Mouse (Mus musculus) gastrocnemius, postnatal 10 days (tissue): Measurements from ENCODE around the gene Ddx11. TPM values are rescaled to one million over a fixed set of nuclear protein-coding genes. Genes with fewer than 3 reads are reported as not detected.
"Not testable (repeated sequence)": the region's sequence is repeated elsewhere in the genome, so short reads cannot be mapped to it uniquely, and the experiment has no call there.

Experiments used
- DNase-seq: peaks from one replicate; pipeline ENCODE4 v3.0.0; 2021; ENCODE audit warnings: mixed read lengths
- total RNA-seq, 2 experiments: library from RNA; stranded (reverse); gene quantifications; 2 replicates each; pipeline ENCODE4 v1.2.3; 2021

The Ddx11 gene
- total RNA-seq, 2 experiments from 2014 or later, result 2.7 to 3.4 TPM

GRCm38 (mm10) chr17:66112166-66112565, 11.2 kb upstream of the Ddx11 start:
- no peak for DNase-seq

- no peak for DNase-seq
These were observed 4.3 kb upstream of the Ddx11 start for GRCm38 (mm10) chr17:66118991-66119390.

- no peak for DNase-seq
These were observed 2.6 kb upstream of the Ddx11 start for GRCm38 (mm10) chr17:66120701-66121100.

GRCm38 (mm10) chr17:66123816-66124610, 693 bp downstream of the Ddx11 start:
- no peak for DNase-seq

- no peak for DNase-seq
These were observed 1.9 kb downstream of the Ddx11 start for GRCm38 (mm10) chr17:66125211-66125610.

- DNase-seq, result no peak
These were observed 7.1 kb downstream of the Ddx11 start for GRCm38 (mm10) chr17:66130371-66130770.

GRCm38 (mm10) chr17:66131212-66131611, 7.9 kb downstream of the Ddx11 start:
- DNase-seq, result no peak

GRCm38 (mm10) chr17:66152706-66153662, 29.7 kb downstream of the Ddx11 start:
- not testable (repeated sequence) for DNase-seq

GRCm38 (mm10) chr17:66153735-66154423, 30.6 kb downstream of the Ddx11 start:
- DNase-seq, result not testable (repeated sequence)

GRCm38 (mm10) chr17:66154876-66155275, 31.6 kb downstream of the Ddx11 start:
- DNase-seq, result no peak

- no peak for DNase-seq
These were observed 35.0 kb downstream of the Ddx11 start for GRCm38 (mm10) chr17:66158271-66158670.

- DNase-seq, result not testable (repeated sequence)
These were observed 43.8 kb downstream of the Ddx11 start for GRCm38 (mm10) chr17:66167141-66167540.

- DNase-seq, result not testable (repeated sequence)
These were observed 47.7 kb downstream of the Ddx11 start for GRCm38 (mm10) chr17:66170971-66171370.

GRCm38 (mm10) chr17:66190577-66190976, 67.3 kb downstream of the Ddx11 start:
- DNase-seq, result no peak

GRCm38 (mm10) chr17:66197041-66197440, 73.7 kb downstream of the Ddx11 start:
- DNase-seq, result no peak

Other genes starting within 250 kb of the Ddx11 start
- gene Ralbp1, start 237.7 kb upstream of the Ddx11 start, total RNA-seq, result 10 to 100 TPM; 22.2 to 25.2 TPM
- gene Twsg1, start 172.3 kb upstream of the Ddx11 start, total RNA-seq, result 10 to 100 TPM; 29.0 to 32.7 TPM
- gene Ankrd12, start 46.4 kb upstream of the Ddx11 start, total RNA-seq, result 10 to 100 TPM; 13.1 to 15.3 TPM
- 100 to 1,000 TPM; 571 to 625 TPM for gene Ndufv2, start 22.0 kb upstream of the Ddx11 start, total RNA-seq
- 10 to 100 TPM; 16.4 to 17.2 TPM for gene Washc1, start 12.0 kb upstream of the Ddx11 start, total RNA-seq